8 mouse cellular contexts compared by ENCODE assay signal in genomic region chr2:101715650-101716323, GRCm38 (mm10). TPM values are rescaled to one million over a fixed set of nuclear protein-coding genes. Genes with fewer than 3 reads are reported as not detected.
DNase-seq lines count a peak whose midpoint lies in the region; ATAC-seq and TF ChIP-seq lines count a peak whose summit lies in the region.

No protein-coding gene starts in this region.

- WGBS in heart, embryonic 12.5 days, result 70% methylated on average over 8 of the region's 8 CpGs
- WGBS in heart, postnatal 0 days, result 62% methylated on average over 8 of the region's 8 CpGs

- H3K36me3 ChIP-seq in heart, embryonic 12.5 days, result peaks cover 11% of the 10 kb centered on the region; the same call in 1 of the 2 replicates
- no peaks in the 10 kb centered on the region for H3K36me3 ChIP-seq in heart, postnatal 0 days (replicated peaks; ENCODE audit: control insufficient read depth, insufficient read depth, low read length)

- no peak overlapping the region for H3K4me3 ChIP-seq in heart, embryonic 12.5 days
- H3K4me3 ChIP-seq in heart, postnatal 0 days (ENCODE audit: low read depth, low read length), result no peak overlapping the region

- peaks cover 15% of the 10 kb centered on the region for H3K4me1 ChIP-seq in heart, embryonic 12.5 days (replicated peaks)
- no peaks in the 10 kb centered on the region for H3K4me1 ChIP-seq in heart, postnatal 0 days (ENCODE audit: control insufficient read depth, insufficient read depth)

- no peak overlapping the region for H3K4me2 ChIP-seq in heart, embryonic 12.5 days
- H3K4me2 ChIP-seq in heart, postnatal 0 days (ENCODE audit: low read depth, low read length), result no peak overlapping the region

- no peak overlapping the region for H3K27ac ChIP-seq in heart, embryonic 12.5 days (ENCODE audit: poor library complexity, severe bottlenecking)
- no peak overlapping the region for H3K27ac ChIP-seq in heart, postnatal 0 days (ENCODE audit: low read depth)

- H3K27me3 ChIP-seq in heart, embryonic 12.5 days (replicated peaks), result no peaks in the 10 kb centered on the region
- H3K27me3 ChIP-seq in heart, postnatal 0 days (ENCODE audit: control insufficient read depth, insufficient read depth, low read length), result no peaks in the 10 kb centered on the region

- no peak for ATAC-seq in heart, embryonic 12.5 days (ENCODE audit: insufficient number of reproducible peaks, low FRiP score)
- peak; percentile 36; the same call in 1 of the 2 replicates for ATAC-seq in heart, postnatal 0 days (ENCODE audit: insufficient read depth, low read depth)
- ATAC-seq in megakaryocyte, adult 5-6 weeks (ENCODE audit: poor library complexity, severe bottlenecking), result peak; percentile 79

- peak; percentile 50 for TF ChIP-seq CTCF in heart, postnatal 0 days (IDR thresholded peaks at IDR 0.05; ENCODE audit: low read depth)

- no peak overlapping the region for H3K9ac ChIP-seq in heart, embryonic 12.5 days
- no peak overlapping the region for H3K9ac ChIP-seq in heart, postnatal 0 days (replicated peaks; ENCODE audit: low read depth, low read length)

- peak; percentile 42 to 82 for DNase-seq in heart, adult 18-20 months
- peak; percentile 58 for DNase-seq in urinary bladder, postnatal 14 days (ENCODE audit: low spot score)
- no peak for DNase-seq in urinary bladder, postnatal 10 days (ENCODE audit: low spot score)
- DNase-seq in heart, postnatal 0 days (ENCODE audit: low spot score), result no peak
- peak; percentile 64 for DNase-seq in thymus, postnatal 0 days (ENCODE audit: low spot score)
- DNase-seq in c-Kit-positive CD71-positive TER-119-positive erythroid progenitor cells, embryonic 14.5 days (ENCODE audit: low spot score), result no peak

- no peaks in the 10 kb centered on the region for H3K9me3 ChIP-seq in heart, embryonic 12.5 days (replicated peaks)
- no peaks in the 10 kb centered on the region for H3K9me3 ChIP-seq in heart, postnatal 0 days (replicated peaks; ENCODE audit: control insufficient read depth, low read length)

- no peak for TF ChIP-seq EP300 in heart, postnatal 0 days (IDR thresholded peaks at IDR 0.05; ENCODE audit: low read depth)

RNA-seq across cellular contexts. Expression of gene Traf6, which starts 37.6 kb away (rescaled TPM):
- 1 to 10 TPM; 9.4 TPM for total RNA-seq in heart, adult 18-20 months (2021)
- 7.6 and 8.5 TPM in 2 replicates for polyA plus RNA-seq in heart, embryonic 12.5 days (2016; fragmentation: Nextera tagmentation; extraction: Ambion mirVana)
- 13.9 and 24.2 TPM in 2 replicates for total RNA-seq in heart, postnatal 0 days (2014; rRNA removed; ENCODE audit: low replicate concordance)
- 2.8 and 3.3 TPM in 2 replicates for polyA plus RNA-seq in heart, postnatal 0 days (2015; fragmentation: Nextera tagmentation; extraction: Ambion mirVana)
- 27.7 and 30.2 TPM in 2 replicates for total RNA-seq in megakaryocyte, adult 5-6 weeks (2015)
- 14.6 and 19.4 TPM in 2 replicates for total RNA-seq in megakaryocyte, adult 5-6 weeks (2017)
- polyA plus RNA-seq in thymus, postnatal 0 days (2015; fragmentation: Nextera tagmentation; extraction: Ambion mirVana), result 13.5 and 15.0 TPM in 2 replicates

Comparison
In these comparisons a context has a peak if more than half of its experiments do, and no peak if none do; other contexts are left out.
1. DNase-seq: peak in heart, adult 18-20 months (2 of 2), urinary bladder, postnatal 14 days (single experiment) and thymus, postnatal 0 days (single experiment); none in urinary bladder, postnatal 10 days (single experiment), heart, postnatal 0 days (single experiment) and c-Kit-positive CD71-positive TER-119-positive erythroid progenitor cells, embryonic 14.5 days (single experiment).